Mouse (Mus musculus): ENCODE results near the gene Matn3. TPM values are rescaled to one million over a fixed set of nuclear protein-coding genes. Genes with fewer than 3 reads are reported as not detected.

Matn3 gene
- polyA plus RNA-seq, 1 experiment from 2014 or later, result 0.17 TPM

GRCm38 (mm10) chr12:8993231-8993630 is 45.5 kb downstream of the Matn3 start:
- Histone ChIP-seq H3K27me3 (no peaks in the 10 kb centered on the region), H3K4me2 (no peak overlapping the region), H3K9ac (no peak overlapping the region), H3K27ac (replicated peaks) (no peak overlapping the region), H3K4me3 (replicated peaks) (no peak overlapping the region), H3K9me3 (replicated peaks) (no peaks in the 10 kb centered on the region), H3K36me3 (replicated peaks) (no peaks in the 10 kb centered on the region), H3K4me1 (replicated peaks) (no peaks in the 10 kb centered on the region)
- 51% methylated on average over 8 of the region's 8 CpGs for WGBS (ENCODE audit: insufficient replicate concordance)
- no peak for ATAC-seq (ENCODE audit: insufficient read depth)

- no peak overlapping the region for H3K4me3 ChIP-seq (replicated peaks)
- no peak overlapping the region for H3K27ac ChIP-seq (replicated peaks)
- H3K4me1 ChIP-seq (replicated peaks), result no peaks in the 10 kb centered on the region
- no peaks in the 10 kb centered on the region for H3K9me3 ChIP-seq (replicated peaks)
- no peak overlapping the region for H3K9ac ChIP-seq
- H3K36me3 ChIP-seq (replicated peaks), result no peaks in the 10 kb centered on the region
- 52% methylated on average over 4 of the region's 4 CpGs for WGBS (ENCODE audit: insufficient replicate concordance)
- no peak for ATAC-seq (ENCODE audit: insufficient read depth)
- no peaks in the 10 kb centered on the region for H3K27me3 ChIP-seq
- no peak overlapping the region for H3K4me2 ChIP-seq
These were observed 50.6 kb downstream of the Matn3 start for GRCm38 (mm10) chr12:8998318-8998717.

DNA sequence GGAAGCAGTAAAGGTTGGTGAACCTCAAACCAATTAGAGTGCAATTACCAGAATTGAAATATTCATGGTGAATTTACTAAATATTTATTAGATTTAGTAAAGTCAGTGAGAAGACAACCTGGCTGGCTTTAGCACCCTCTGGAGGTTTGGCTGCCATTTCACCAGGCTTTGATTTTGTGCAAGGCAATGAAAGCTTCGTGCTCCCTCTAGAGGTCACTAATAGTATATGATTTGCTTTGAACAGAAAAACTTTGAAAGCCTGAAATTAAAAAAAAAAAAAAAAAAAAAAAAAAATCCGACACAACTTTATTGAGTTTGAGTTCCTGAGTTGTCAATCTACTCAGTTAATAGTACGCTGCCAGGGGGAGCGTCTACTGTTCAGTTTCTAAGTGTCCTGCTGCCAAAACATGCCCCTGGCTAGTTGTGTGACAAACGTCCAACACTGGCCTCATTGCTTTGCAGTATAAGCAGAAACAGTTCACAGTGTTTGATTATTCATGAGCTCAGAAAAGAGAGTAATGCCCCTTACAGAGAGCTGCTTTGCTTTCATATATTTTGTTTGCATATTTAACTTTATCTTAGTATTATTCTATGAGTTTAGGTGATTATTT is 54.4 kb downstream of the Matn3 start:
- Histone ChIP-seq H3K4me2 (no peak overlapping the region), H3K9ac (no peak overlapping the region), H3K36me3 (replicated peaks) (no peaks in the 10 kb centered on the region), H3K27ac (replicated peaks) (no peak overlapping the region), H3K4me3 (replicated peaks) (no peak overlapping the region), H3K4me1 (replicated peaks) (no peaks in the 10 kb centered on the region), H3K9me3 (replicated peaks) (no peaks in the 10 kb centered on the region), H3K27me3 (no peaks in the 10 kb centered on the region)
- ATAC-seq (ENCODE audit: insufficient read depth), result no peak
- 15% methylated on average over 5 of the region's 5 CpGs for WGBS (ENCODE audit: insufficient replicate concordance)

- no peaks in the 10 kb centered on the region for H3K36me3 ChIP-seq (replicated peaks)
- ATAC-seq (ENCODE audit: insufficient read depth), result no peak
- H3K9ac ChIP-seq, result no peak overlapping the region
- H3K4me3 ChIP-seq (replicated peaks), result no peak overlapping the region
- 31% methylated on average over 4 of the region's 4 CpGs for WGBS (ENCODE audit: insufficient replicate concordance)
- H3K27ac ChIP-seq (replicated peaks), result no peak overlapping the region
- H3K4me2 ChIP-seq, result no peak overlapping the region
- no peaks in the 10 kb centered on the region for H3K27me3 ChIP-seq
- H3K4me1 ChIP-seq (replicated peaks), result no peaks in the 10 kb centered on the region
- no peaks in the 10 kb centered on the region for H3K9me3 ChIP-seq (replicated peaks)
These were observed 59.4 kb downstream of the Matn3 start for GRCm38 (mm10) chr12:9007146-9007545.

DNA sequence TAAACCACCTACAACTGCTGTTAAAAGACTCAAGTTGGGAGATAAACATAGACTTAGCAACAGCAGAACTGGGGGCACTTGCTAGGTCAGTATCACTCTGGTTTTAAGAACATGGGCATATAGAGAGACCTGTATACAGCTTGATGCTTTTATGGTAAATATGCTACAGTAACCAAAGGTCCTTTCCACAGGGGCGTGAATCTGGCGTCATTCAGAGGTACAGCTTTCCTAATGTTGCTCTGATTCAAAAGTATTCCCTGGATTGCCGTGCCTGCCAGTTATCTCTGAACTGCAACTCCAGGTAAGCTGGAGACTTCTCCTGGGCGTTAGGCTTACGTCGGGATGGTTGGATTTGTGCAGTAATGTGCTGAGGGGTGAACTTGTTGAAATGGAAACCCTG is 60.1 kb downstream of the Matn3 start:
- ATAC-seq (ENCODE audit: insufficient read depth), result no peak
- Histone ChIP-seq H3K4me2 (no peak overlapping the region), H3K36me3 (replicated peaks) (no peaks in the 10 kb centered on the region), H3K9me3 (replicated peaks) (no peaks in the 10 kb centered on the region), H3K4me1 (replicated peaks) (no peaks in the 10 kb centered on the region), H3K9ac (no peak overlapping the region), H3K4me3 (replicated peaks) (no peak overlapping the region), H3K27me3 (no peaks in the 10 kb centered on the region), H3K27ac (replicated peaks) (no peak overlapping the region)
- 76% methylated on average over 6 of the region's 6 CpGs for WGBS (ENCODE audit: insufficient replicate concordance)

GRCm38 (mm10) chr12:9010311-9010710 is 62.6 kb downstream of the Matn3 start:
- H3K9ac ChIP-seq, result no peak overlapping the region
- no peaks in the 10 kb centered on the region for H3K9me3 ChIP-seq (replicated peaks)
- H3K27me3 ChIP-seq, result no peaks in the 10 kb centered on the region
- no peaks in the 10 kb centered on the region for H3K4me1 ChIP-seq (replicated peaks)
- H3K4me3 ChIP-seq (replicated peaks), result no peak overlapping the region
- H3K4me2 ChIP-seq, result no peak overlapping the region
- no peak for ATAC-seq (ENCODE audit: insufficient read depth)
- WGBS (ENCODE audit: insufficient replicate concordance), result 61% methylated on average over 4 of the region's 4 CpGs
- H3K27ac ChIP-seq (replicated peaks), result no peak overlapping the region
- H3K36me3 ChIP-seq (replicated peaks), result no peaks in the 10 kb centered on the region

GRCm38 (mm10) chr12:9016376-9016775 is 68.6 kb downstream of the Matn3 start:
- Histone ChIP-seq H3K36me3 (replicated peaks) (no peaks in the 10 kb centered on the region), H3K27ac (replicated peaks) (no peak overlapping the region), H3K9ac (no peak overlapping the region), H3K4me1 (replicated peaks) (no peaks in the 10 kb centered on the region), H3K9me3 (replicated peaks) (no peaks in the 10 kb centered on the region), H3K4me3 (replicated peaks) (no peak overlapping the region), H3K27me3 (no peaks in the 10 kb centered on the region), H3K4me2 (no peak overlapping the region)
- 75% methylated on average over 9 of the region's 9 CpGs for WGBS (ENCODE audit: insufficient replicate concordance)
- ATAC-seq (ENCODE audit: insufficient read depth), result no peak

GRCm38 (mm10) chr12:9020431-9020830 is 72.7 kb downstream of the Matn3 start:
- H3K4me2 ChIP-seq, result no peak overlapping the region
- H3K36me3 ChIP-seq (replicated peaks), result no peaks in the 10 kb centered on the region
- H3K9me3 ChIP-seq (replicated peaks), result no peaks in the 10 kb centered on the region
- no peak overlapping the region for H3K9ac ChIP-seq
- H3K4me1 ChIP-seq (replicated peaks), result no peaks in the 10 kb centered on the region
- 77% methylated on average over 8 of the region's 8 CpGs for WGBS (ENCODE audit: insufficient replicate concordance)
- H3K4me3 ChIP-seq (replicated peaks), result no peak overlapping the region
- ATAC-seq (ENCODE audit: insufficient read depth), result no peak
- H3K27me3 ChIP-seq, result no peaks in the 10 kb centered on the region
- no peak overlapping the region for H3K27ac ChIP-seq (replicated peaks)

GRCm38 (mm10) chr12:9020986-9021385 is 73.3 kb downstream of the Matn3 start:
- H3K9ac ChIP-seq, result no peak overlapping the region
- no peaks in the 10 kb centered on the region for H3K9me3 ChIP-seq (replicated peaks)
- H3K4me3 ChIP-seq (replicated peaks), result no peak overlapping the region
- H3K27ac ChIP-seq (replicated peaks), result no peak overlapping the region
- no peaks in the 10 kb centered on the region for H3K27me3 ChIP-seq
- H3K36me3 ChIP-seq (replicated peaks), result no peaks in the 10 kb centered on the region
- H3K4me2 ChIP-seq, result no peak overlapping the region
- H3K4me1 ChIP-seq (replicated peaks), result no peaks in the 10 kb centered on the region
- WGBS (ENCODE audit: insufficient replicate concordance), result 29% methylated on average over 3 of the region's 3 CpGs
- no peak for ATAC-seq (ENCODE audit: insufficient read depth)

Other genes with a start within 250 kb of the Matn3 start
- 23.3 and 26.3 TPM in 2 replicates for gene Sdc1, start 176.6 kb upstream of the Matn3 start, polyA plus RNA-seq (2015; fragmentation: Nextera tagmentation; extraction: Ambion mirVana)
- 61.3 and 69.2 TPM in 2 replicates for gene Laptm4a, start 26.3 kb upstream of the Matn3 start, polyA plus RNA-seq (2015; fragmentation: Nextera tagmentation; extraction: Ambion mirVana)
- 0.96 and 1.2 TPM in 2 replicates for gene Wdr35, start 26.0 kb downstream of the Matn3 start, polyA plus RNA-seq (2015; fragmentation: Nextera tagmentation; extraction: Ambion mirVana)
- gene Ttc32, start 82.1 kb downstream of the Matn3 start, polyA plus RNA-seq (2015; fragmentation: Nextera tagmentation; extraction: Ambion mirVana), result 11.1 and 12.2 TPM in 2 replicates